Mouse (Mus musculus) midbrain, embryonic 12.5 days (tissue): ENCODE measurements around the gene Adh7. TPM values are rescaled to one million over a fixed set of nuclear protein-coding genes. Genes with fewer than 3 reads are reported as not detected.

Experiments
- ATAC-seq: fragments of 200-750 bp; cut with Nextera tagmentation; 2 replicates; pipeline ENCODE4 v1.8.0; 2017; ENCODE audit warnings: low read depth, moderate TSS enrichment, moderate library complexity; ENCODE audit not compliant: low FRiP score
- H3K27ac ChIP-seq: fragments of 300-500 bp; sonication (generic); replicated peaks from 2 replicates; pipeline ENCODE4 v1.5.1; 2016; ENCODE audit warnings: mild to moderate bottlenecking
- H3K27me3 ChIP-seq: fragments of 300-500 bp; sonication (generic); 2 replicates; pipeline ENCODE4 v1.6.1; 2016; ENCODE audit warnings: mild to moderate bottlenecking
- H3K36me3 ChIP-seq: fragments of 300-500 bp; sonication (generic); 2 replicates; pipeline ENCODE4 v1.6.1; 2016
- H3K4me1 ChIP-seq: fragments of 300-500 bp; sonication (generic); 2 replicates; pipeline ENCODE4 v1.6.1; 2016
- H3K4me2 ChIP-seq: fragments of 300-500 bp; sonication (generic); replicated peaks from 2 replicates; pipeline ENCODE4 v1.6.1; 2016; ENCODE audit warnings: mild to moderate bottlenecking, moderate library complexity
- H3K4me3 ChIP-seq: fragments of 300-500 bp; sonication (generic); 2 replicates; pipeline ENCODE4 v1.5.1; 2016; ENCODE audit warnings: mild to moderate bottlenecking
- H3K9ac ChIP-seq: fragments of 300-500 bp; sonication (generic); replicated peaks from 2 replicates; pipeline ENCODE4 v1.6.1; 2016; ENCODE audit warnings: mild to moderate bottlenecking, moderate library complexity
- H3K9me3 ChIP-seq: fragments of 300-500 bp; sonication (generic); 2 replicates; pipeline ENCODE4 v1.6.1; 2016; ENCODE audit warnings: mild to moderate bottlenecking
- WGBS: fragments of 180-500 bp; shearing (Covaris S2); methylation state at CpG from one replicate; pipeline ENCODE4 v1.1.7; 2016; 5-methylcytosine and 5-hydroxymethylcytosine counted together
- polyA plus RNA-seq: library from polyadenylated mRNA; unstranded; fragments of >200 nt; fragmentation: Nextera tagmentation; extraction: Ambion mirVana; gene quantifications from 2 replicates; pipeline ENCODE4 v1.2.1, GENCODE M21; 2016

The Adh7 gene
- polyA plus RNA-seq, 1 experiment from 2014 or later: 0.47 TPM

- Histone ChIP-seq H3K4me1 (no peaks in the 10 kb centered on the region), H3K27ac (no peak overlapping the region), H3K4me3 (peak overlapping the region; percentile 25; the same call in 1 of the 2 replicates), H3K9ac (peak overlapping the region; percentile 40; the same call in 1 of the 2 replicates), H3K4me2 (peak overlapping the region; percentile 46), H3K9me3 (no peaks in the 10 kb centered on the region), H3K36me3 (no peaks in the 10 kb centered on the region), H3K27me3 (0 out of 2 replicates have a peak, but pooled peaks cover 5% of the 10 kb centered on the region)
- 26% methylated on average over 20 of the region's 20 CpGs for WGBS
- peak; percentile 94 for ATAC-seq
Observed at GRCm38 (mm10) chr3:138197973-138198721, 19.4 kb upstream of the Adh7 start.

GRCm38 (mm10) chr3:138198722-138199068 lies 18.9 kb upstream of the Adh7 start:
- Histone ChIP-seq H3K27me3 (0 out of 2 replicates have a peak, but pooled peaks cover 5% of the 10 kb centered on the region), H3K27ac (no peak overlapping the region), H3K36me3 (no peaks in the 10 kb centered on the region), H3K4me3 (no peak overlapping the region), H3K4me1 (no peaks in the 10 kb centered on the region), H3K9ac (no peak overlapping the region), H3K4me2 (peak overlapping the region; percentile 46), H3K9me3 (no peaks in the 10 kb centered on the region)
- ATAC-seq: no peak
- WGBS: 70% methylated on average over 7 of the region's 7 CpGs

- 91% methylated on average over 3 of the region's 3 CpGs for WGBS
- no peak for ATAC-seq
- H3K9me3 ChIP-seq: no peaks in the 10 kb centered on the region
- H3K27me3 ChIP-seq: no peaks in the 10 kb centered on the region
- no peak overlapping the region for H3K9ac ChIP-seq
- no peaks in the 10 kb centered on the region for H3K4me1 ChIP-seq
- H3K36me3 ChIP-seq: no peaks in the 10 kb centered on the region
- no peak overlapping the region for H3K27ac ChIP-seq
- no peak overlapping the region for H3K4me2 ChIP-seq
- no peak overlapping the region for H3K4me3 ChIP-seq
Observed at GRCm38 (mm10) chr3:138208821-138209220, 8.7 kb upstream of the Adh7 start.

- WGBS: 80% methylated on average over 5 of the region's 5 CpGs
- H3K27me3 ChIP-seq: no peaks in the 10 kb centered on the region
- H3K9me3 ChIP-seq: no peaks in the 10 kb centered on the region
- H3K4me1 ChIP-seq: peaks cover 4% of the 10 kb centered on the region; the same call in 1 of the 2 replicates
- ATAC-seq: no peak
- no peak overlapping the region for H3K9ac ChIP-seq
- no peak overlapping the region for H3K4me2 ChIP-seq
- no peak overlapping the region for H3K27ac ChIP-seq
- no peaks in the 10 kb centered on the region for H3K36me3 ChIP-seq
- no peak overlapping the region for H3K4me3 ChIP-seq
Observed at GRCm38 (mm10) chr3:138210432-138211075, 7.0 kb upstream of the Adh7 start.

- WGBS: 92% methylated on average over 4 of the region's 4 CpGs
- no peaks in the 10 kb centered on the region for H3K27me3 ChIP-seq
Observed at GRCm38 (mm10) chr3:138212431-138212951, 5.1 kb upstream of the Adh7 start.

GRCm38 (mm10) chr3:138215395-138215989 lies 2.1 kb upstream of the Adh7 start:
- Histone ChIP-seq H3K27ac (no peak overlapping the region), H3K4me3 (no peak overlapping the region), H3K9ac (no peak overlapping the region), H3K4me1 (peaks cover 5% of the 10 kb centered on the region; the same call in 1 of the 2 replicates), H3K27me3 (no peaks in the 10 kb centered on the region), H3K36me3 (no peaks in the 10 kb centered on the region), H3K4me2 (no peak overlapping the region), H3K9me3 (no peaks in the 10 kb centered on the region)
- 21% methylated on average over 11 of the region's 11 CpGs for WGBS
- peak; percentile 73 for ATAC-seq

More at GRCm38 (mm10) chr3:138212431-138212951, 5.1 kb upstream of the Adh7 start:
- H3K36me3 ChIP-seq: no peaks in the 10 kb centered on the region
- no peak overlapping the region for H3K4me2 ChIP-seq
- no peak overlapping the region for H3K4me3 ChIP-seq
- ATAC-seq: no peak
- peaks cover 5% of the 10 kb centered on the region; the same call in 1 of the 2 replicates for H3K4me1 ChIP-seq
- H3K27ac ChIP-seq: no peak overlapping the region
- no peaks in the 10 kb centered on the region for H3K9me3 ChIP-seq
- H3K9ac ChIP-seq: no peak overlapping the region

GRCm38 (mm10) chr3:138216091-138216490 lies 1.5 kb upstream of the Adh7 start:
- Histone ChIP-seq H3K4me1 (peaks cover 5% of the 10 kb centered on the region; the same call in 1 of the 2 replicates), H3K4me3 (no peak overlapping the region), H3K27me3 (no peaks in the 10 kb centered on the region), H3K4me2 (no peak overlapping the region), H3K9me3 (no peaks in the 10 kb centered on the region), H3K27ac (no peak overlapping the region), H3K9ac (no peak overlapping the region), H3K36me3 (no peaks in the 10 kb centered on the region)
- 82% methylated on average over 8 of the region's 8 CpGs for WGBS
- no peak for ATAC-seq

GRCm38 (mm10) chr3:138221116-138221515 lies 3.6 kb downstream of the Adh7 start:
- peaks cover 6% of the 10 kb centered on the region; the same call in 1 of the 2 replicates for H3K4me1 ChIP-seq
- 75% methylated on average over 11 of the region's 11 CpGs for WGBS
- no peaks in the 10 kb centered on the region for H3K9me3 ChIP-seq
- ATAC-seq: no peak
- H3K4me3 ChIP-seq: no peak overlapping the region
- no peak overlapping the region for H3K9ac ChIP-seq
- H3K27me3 ChIP-seq: no peaks in the 10 kb centered on the region
- no peak overlapping the region for H3K4me2 ChIP-seq
- H3K36me3 ChIP-seq: no peaks in the 10 kb centered on the region
- no peak overlapping the region for H3K27ac ChIP-seq

- Histone ChIP-seq H3K27me3 (no peaks in the 10 kb centered on the region), H3K36me3 (no peaks in the 10 kb centered on the region), H3K27ac (no peak overlapping the region), H3K4me2 (no peak overlapping the region), H3K4me1 (peaks cover 7% of the 10 kb centered on the region; the same call in 1 of the 2 replicates), H3K9ac (no peak overlapping the region), H3K9me3 (no peaks in the 10 kb centered on the region), H3K4me3 (no peak overlapping the region)
- whole genome bisulfite sequencing: 65% methylated on average over 4 of the region's 4 CpGs
- ATAC-seq: no peak
Observed at GRCm38 (mm10) chr3:138222511-138222910, 5.0 kb downstream of the Adh7 start.

GRCm38 (mm10) chr3:138222952-138223351 lies 5.4 kb downstream of the Adh7 start:
- Histone ChIP-seq H3K27ac (no peak overlapping the region), H3K9ac (no peak overlapping the region), H3K9me3 (no peaks in the 10 kb centered on the region), H3K4me1 (peaks cover 7% of the 10 kb centered on the region; the same call in 1 of the 2 replicates), H3K36me3 (no peaks in the 10 kb centered on the region), H3K27me3 (no peaks in the 10 kb centered on the region), H3K4me3 (no peak overlapping the region), H3K4me2 (no peak overlapping the region)
- 59% methylated on average over 5 of the region's 5 CpGs for WGBS
- peak; percentile 76 for ATAC-seq

GRCm38 (mm10) chr3:138224363-138224954 lies 6.9 kb downstream of the Adh7 start:
- Histone ChIP-seq H3K9ac (no peak overlapping the region), H3K27ac (no peak overlapping the region), H3K9me3 (no peaks in the 10 kb centered on the region), H3K4me2 (no peak overlapping the region), H3K4me3 (no peak overlapping the region), H3K36me3 (no peaks in the 10 kb centered on the region), H3K4me1 (peaks cover 7% of the 10 kb centered on the region; the same call in 1 of the 2 replicates), H3K27me3 (no peaks in the 10 kb centered on the region)
- no peak; the same call in 1 of the 2 replicates for ATAC-seq
- WGBS: 82% methylated on average over 13 of the region's 13 CpGs
